Mouse (Mus musculus) right cerebral cortex, adult 18-20 months (tissue): ENCODE data around the gene Nqo2.
A peak's percentile ranks its signal among the peaks of the same experiment; 100 is the strongest.

ENCODE experiments used
- DNase-seq: peaks from one replicate; pipeline ENCODE4 v3.0.0; 2022; ENCODE audit warnings: mixed read lengths

Nqo2 gene

DNA sequence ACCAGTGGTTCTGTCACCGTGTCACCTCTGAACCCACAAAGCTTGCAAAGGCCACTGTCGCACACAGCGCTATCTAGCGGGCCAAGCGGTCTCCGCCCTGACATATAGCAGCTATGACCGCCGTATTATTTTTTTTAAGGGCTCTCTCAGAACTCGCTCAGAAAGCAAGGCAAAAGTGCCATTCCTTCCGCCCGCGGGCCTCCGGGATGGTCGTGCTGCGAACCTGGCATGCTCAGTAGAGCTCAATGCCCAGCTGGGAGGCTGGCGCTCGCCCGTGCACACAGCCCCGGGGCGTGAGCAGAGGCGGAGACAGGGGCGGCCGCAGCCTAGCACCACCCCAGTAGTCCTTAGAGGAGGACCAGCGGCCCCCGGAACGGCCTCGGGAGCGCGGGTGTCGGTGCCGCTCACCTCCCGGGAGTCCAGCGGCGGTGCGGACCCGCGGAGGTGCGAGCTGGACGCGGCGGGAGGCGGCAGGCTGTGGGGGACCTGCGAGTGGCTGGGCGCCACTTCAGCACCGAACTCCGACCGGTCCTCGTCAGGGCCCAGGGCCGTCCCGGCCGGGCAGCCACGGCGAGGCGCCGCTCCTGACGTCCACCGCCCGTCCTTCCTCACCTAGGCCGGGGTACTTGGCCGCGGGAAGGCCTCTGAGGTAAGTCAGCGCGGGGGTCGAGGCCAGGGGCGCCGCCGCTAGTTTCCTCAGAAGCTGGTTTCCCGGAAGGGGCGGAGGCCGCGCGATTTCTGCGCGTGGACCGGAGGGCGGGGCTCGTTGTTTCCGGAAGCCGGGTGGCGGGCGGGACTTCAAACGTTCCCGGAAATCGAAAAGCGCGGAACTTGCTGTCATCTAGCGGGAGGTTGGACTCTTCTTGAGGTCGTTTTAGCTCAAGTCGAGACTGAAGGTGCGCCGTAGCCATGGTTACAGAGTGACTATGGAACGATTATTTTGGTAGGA, 37.8 kb downstream of the Nqo2 start, which contains the start of the genes Ripk1 and Serpinb6a:
Gene Ripk1 (plus strand): TSS at position 306 of the 949 bp plus-strand sequence.
Gene Serpinb6a (minus strand): TSS at position 737 of the 949 bp plus-strand sequence.
- peak; percentile 93 for DNase-seq

- no peak for DNase-seq
Observed at GRCm38 (mm10) chr13:34003058-34003457, 38.6 kb downstream of the Nqo2 start.

DNA sequence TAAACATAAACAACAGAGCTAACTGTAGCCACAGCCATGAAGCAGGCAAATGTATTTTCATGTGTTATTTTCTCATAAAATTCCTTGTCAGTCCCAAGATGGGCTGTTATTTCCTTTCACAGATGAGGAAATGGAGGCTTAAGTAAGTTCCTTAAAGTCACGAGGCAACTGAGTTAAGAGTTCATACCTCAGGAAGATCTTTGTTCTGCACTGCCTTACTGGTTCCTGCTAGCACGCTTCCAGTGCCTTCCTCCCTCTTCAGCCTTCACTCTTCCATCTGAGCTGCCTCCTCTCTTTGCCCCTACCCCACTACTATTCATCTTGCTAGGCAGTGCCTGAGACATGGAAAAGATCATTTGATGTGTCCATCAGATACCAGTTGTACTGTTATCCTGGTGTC, 42.7 kb downstream of the Nqo2 start:
- DNase-seq, result no peak

DNA sequence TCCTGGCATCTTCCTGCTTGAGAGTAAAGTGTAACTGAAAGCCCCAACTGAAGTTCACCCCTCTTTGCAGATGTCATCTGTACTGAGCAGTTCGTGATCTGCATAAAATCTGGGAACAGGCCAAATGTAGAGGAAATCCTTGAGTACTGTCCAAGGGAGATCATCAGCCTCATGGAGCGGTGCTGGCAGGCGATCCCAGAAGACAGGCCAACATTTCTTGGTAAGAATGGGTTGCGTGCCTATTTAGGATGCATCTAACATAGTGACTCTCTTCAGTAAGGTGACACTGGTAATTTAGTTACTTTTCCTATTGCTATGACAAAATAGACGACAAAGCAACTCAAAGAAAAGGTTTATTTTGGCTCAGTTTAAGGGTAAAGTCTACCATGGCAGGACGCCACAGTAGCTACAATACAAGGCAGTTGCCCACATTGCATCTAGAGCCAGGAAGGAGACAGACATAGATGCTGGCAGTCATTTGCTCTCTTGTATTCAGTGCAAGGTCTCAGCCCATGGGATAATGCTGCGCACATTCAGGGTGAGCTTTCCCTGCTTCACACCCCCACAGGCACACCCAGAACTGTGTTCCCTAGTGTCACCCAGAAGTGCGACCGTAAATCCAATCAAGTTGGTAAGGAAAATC, 52.6 kb downstream of the Nqo2 start:
- DNase-seq, result no peak

- no peak for DNase-seq
Observed at GRCm38 (mm10) chr13:34018521-34018920, 54.0 kb downstream of the Nqo2 start.

- no peak for DNase-seq
Observed at GRCm38 (mm10) chr13:34021998-34022397, 57.5 kb downstream of the Nqo2 start.

- DNase-seq, result no peak
Observed at GRCm38 (mm10) chr13:34032041-34032440, 67.6 kb downstream of the Nqo2 start.

- no peak for DNase-seq
Observed at GRCm38 (mm10) chr13:34035424-34035823, 70.9 kb downstream of the Nqo2 start.

DNA sequence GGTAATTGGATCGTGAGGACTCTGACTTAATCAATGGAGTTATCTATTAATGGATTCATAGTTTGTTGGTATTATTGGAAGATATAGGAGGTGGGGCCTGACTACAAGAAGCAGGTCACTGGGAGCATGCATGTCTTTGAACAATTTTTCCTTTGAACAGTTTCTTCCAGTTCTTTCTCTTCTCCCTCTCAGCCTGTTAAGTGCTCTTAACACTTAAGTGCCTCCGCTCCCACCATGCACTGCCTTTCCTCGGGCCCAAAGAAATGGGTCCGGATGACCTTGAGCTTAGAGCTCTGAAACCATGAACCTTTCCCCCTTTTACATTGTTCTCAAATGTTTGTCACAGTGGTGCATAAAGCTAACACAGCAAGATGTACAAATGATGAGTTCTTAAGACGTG, 72.2 kb downstream of the Nqo2 start:
- DNase-seq, result no peak

DNA sequence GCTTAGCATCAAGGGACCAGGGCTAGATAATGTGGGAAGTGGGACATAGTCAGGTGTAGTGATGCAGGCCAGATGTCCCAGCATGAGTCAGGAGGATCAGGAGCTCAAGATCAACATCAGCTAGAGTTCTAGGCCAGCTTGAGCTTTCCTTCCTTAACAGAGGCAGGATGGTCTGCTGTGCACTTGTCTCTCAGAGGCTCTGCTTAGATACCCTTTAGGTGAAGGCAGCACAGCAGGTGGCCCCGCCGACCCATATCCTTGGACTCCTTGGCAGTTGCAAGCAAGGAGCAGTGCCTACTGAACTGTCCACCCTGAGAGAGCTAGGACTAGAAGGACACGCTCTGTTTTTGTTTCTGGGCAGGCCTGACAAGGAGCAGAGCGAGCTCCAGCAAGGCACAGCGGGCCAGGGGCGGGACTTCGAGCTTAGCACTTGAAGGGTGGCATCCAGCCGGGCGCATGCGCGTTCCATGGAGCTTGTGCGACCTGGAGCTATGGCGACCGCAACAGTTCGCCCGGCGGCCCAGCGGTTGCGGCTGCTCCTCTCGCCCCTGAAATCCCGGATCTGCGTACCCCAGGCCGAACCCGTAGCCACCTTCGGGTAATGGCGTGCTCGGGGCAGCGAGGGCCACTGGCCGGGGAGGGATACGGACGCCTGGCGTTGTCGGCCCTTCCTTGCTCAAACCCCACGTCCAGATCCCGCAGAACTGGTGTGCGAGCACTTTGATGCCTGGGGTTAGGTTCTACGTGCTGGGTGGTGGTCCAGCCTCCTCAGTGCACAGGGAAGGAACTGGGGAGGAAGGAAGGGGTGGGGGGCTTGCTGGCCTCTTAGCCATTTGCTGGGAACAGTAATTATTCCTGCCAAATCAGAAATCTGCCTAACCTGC, 72.9 kb downstream of the Nqo2 start, which contains the start of gene Bphl:
Gene Bphl (plus strand): TSS at position 426 of the 884 bp plus-strand sequence.
- peak; percentile 96 for DNase-seq

DNA sequence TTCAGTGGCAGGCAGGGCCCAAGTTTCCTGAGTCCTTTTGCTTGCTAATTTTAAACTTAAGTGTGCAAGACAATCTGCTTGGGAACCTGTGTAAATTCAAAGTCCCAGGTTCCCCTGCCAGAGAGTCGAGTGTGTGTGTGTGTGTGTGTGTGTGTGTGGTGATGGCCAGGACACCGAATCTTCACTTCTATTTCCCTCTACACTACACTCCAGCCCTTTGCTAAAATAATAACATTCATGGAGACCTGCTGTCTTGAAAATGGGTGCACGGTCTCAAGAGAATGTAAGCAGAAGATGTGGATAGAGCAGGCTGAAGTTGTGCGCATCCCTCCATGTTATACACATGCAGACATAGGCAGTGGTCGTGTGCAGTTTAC, 73.6 kb downstream of the Nqo2 start:
- no peak for DNase-seq
